Mouse (Mus musculus) testis, adult 2 months (tissue): ENCODE measurements around the gene Hipk4. TPM values are rescaled to one million over a fixed set of nuclear protein-coding genes. Genes with fewer than 3 reads are reported as not detected.

Experiments
- H3K27ac ChIP-seq: fragments of 200-500 bp; 2 replicates; pipeline ENCODE4 v1.5.1; 2012; ENCODE audit warnings: low read depth, low read length; ENCODE audit not compliant: control insufficient read depth, insufficient read depth
- H3K27me3 ChIP-seq: fragments of 200-500 bp; 2 replicates; pipeline ENCODE4 v1.6.1; 2012; ENCODE audit warnings: mild to moderate bottlenecking, low read length, moderate library complexity; ENCODE audit not compliant: control insufficient read depth, insufficient read depth
- H3K36me3 ChIP-seq: fragments of 200-500 bp; 2 replicates; pipeline ENCODE4 v1.6.1; 2012; ENCODE audit warnings: mild to moderate bottlenecking, low read length; ENCODE audit not compliant: control insufficient read depth, insufficient read depth
- H3K4me1 ChIP-seq: fragments of 200-500 bp; 2 replicates; pipeline ENCODE4 v1.6.1; 2012; ENCODE audit warnings: low read length; ENCODE audit not compliant: control insufficient read depth, insufficient read depth
- H3K4me3 ChIP-seq: fragments of 200-500 bp; 2 replicates; pipeline ENCODE4 v1.5.1; 2012; ENCODE audit warnings: low read depth, mild to moderate bottlenecking, low read length, moderate library complexity, mixed read lengths; ENCODE audit not compliant: control insufficient read depth
- CTCF ChIP-seq: fragments of 200-500 bp; IDR thresholded peaks from 2 replicates; pipeline ENCODE4 v1.5.1; 2012; ENCODE audit warnings: low read depth, mild to moderate bottlenecking, inconsistent platforms, low read length, moderate library complexity; ENCODE audit not compliant: control insufficient read depth, insufficient read depth, insufficient replicate concordance
- POLR2A ChIP-seq: fragments of 200-500 bp; IDR thresholded peaks from 2 replicates; pipeline ENCODE4 v1.6.1; 2012; ENCODE audit warnings: low read depth, mild to moderate bottlenecking, inconsistent platforms, low read length, moderate library complexity; ENCODE audit not compliant: control insufficient read depth
- polyA plus RNA-seq: library from polyadenylated mRNA; depleted of rRNA; stranded (reverse); fragments of >200 nt; gene quantifications from 2 replicates; pipeline ENCODE4 v1.2.3, GENCODE M21; 2012

The Hipk4 gene
- polyA plus RNA-seq, 1 experiment = 122 TPM

- H3K27ac ChIP-seq = no peak overlapping the region
- TF ChIP-seq POLR2A = no peak
- peak; percentile 15; the same call in 1 of the 2 replicates for TF ChIP-seq CTCF
- H3K4me1 ChIP-seq = peaks cover 22% of the 10 kb centered on the region
- H3K27me3 ChIP-seq = no peaks in the 10 kb centered on the region
- no peak overlapping the region for H3K4me3 ChIP-seq
- H3K36me3 ChIP-seq = no peaks in the 10 kb centered on the region
Observed at GRCm38 (mm10) chr7:27520104-27520503, 3.0 kb upstream of the Hipk4 start.

GRCm38 (mm10) chr7:27520599-27520998 lies 2.5 kb upstream of the Hipk4 start:
- TF ChIP-seq POLR2A (no peak), CTCF (no peak)
- peak overlapping the region; percentile 30 for H3K4me3 ChIP-seq
- H3K27ac ChIP-seq = no peak overlapping the region
- peaks cover 19% of the 10 kb centered on the region for H3K4me1 ChIP-seq
- no peaks in the 10 kb centered on the region for H3K27me3 ChIP-seq
- no peaks in the 10 kb centered on the region for H3K36me3 ChIP-seq

- TF ChIP-seq CTCF (no peak), POLR2A (no peak)
- Histone ChIP-seq H3K36me3 (no peaks in the 10 kb centered on the region), H3K27me3 (no peaks in the 10 kb centered on the region)
Observed at GRCm38 (mm10) chr7:27523805-27524204, 738 bp downstream of the Hipk4 start.

GRCm38 (mm10) chr7:27526039-27526827 lies 3.2 kb downstream of the Hipk4 start:
- no peaks in the 10 kb centered on the region for H3K36me3 ChIP-seq
- H3K27me3 ChIP-seq = no peaks in the 10 kb centered on the region
- TF ChIP-seq CTCF = peak; percentile 95
- TF ChIP-seq POLR2A = no peak
- no peak overlapping the region for H3K27ac ChIP-seq
- H3K4me3 ChIP-seq = peak overlapping the region; percentile 80
- peaks cover 15% of the 10 kb centered on the region for H3K4me1 ChIP-seq

More at GRCm38 (mm10) chr7:27523805-27524204, 738 bp downstream of the Hipk4 start:
- peaks cover 12% of the 10 kb centered on the region for H3K4me1 ChIP-seq
- H3K4me3 ChIP-seq = peak overlapping the region; percentile 80
- no peak overlapping the region for H3K27ac ChIP-seq

- no peaks in the 10 kb centered on the region for H3K36me3 ChIP-seq
- peaks cover 4% of the 10 kb centered on the region for H3K4me1 ChIP-seq
- no peaks in the 10 kb centered on the region for H3K27me3 ChIP-seq
- no peak overlapping the region for H3K4me3 ChIP-seq
- no peak for TF ChIP-seq POLR2A
- TF ChIP-seq CTCF = no peak
- no peak overlapping the region for H3K27ac ChIP-seq
Observed at GRCm38 (mm10) chr7:27529070-27529469, 6.0 kb downstream of the Hipk4 start.

- H3K27me3 ChIP-seq = no peaks in the 10 kb centered on the region
- no peak overlapping the region for H3K4me3 ChIP-seq
- TF ChIP-seq POLR2A (no peak), CTCF (0 out of 2 replicates have a peak, but pooled peaks have one; percentile 20)
- no peaks in the 10 kb centered on the region for H3K36me3 ChIP-seq
- peaks cover 4% of the 10 kb centered on the region for H3K4me1 ChIP-seq
- no peak overlapping the region for H3K27ac ChIP-seq
Observed at GRCm38 (mm10) chr7:27530937-27531336, 7.9 kb downstream of the Hipk4 start.

GRCm38 (mm10) chr7:27531707-27532106 lies 8.6 kb downstream of the Hipk4 start:
- Histone ChIP-seq H3K27ac (no peak overlapping the region), H3K27me3 (no peaks in the 10 kb centered on the region), H3K4me1 (peaks cover 4% of the 10 kb centered on the region), H3K4me3 (no peak overlapping the region), H3K36me3 (no peaks in the 10 kb centered on the region)
- TF ChIP-seq POLR2A = no peak
- TF ChIP-seq CTCF = no peak
